Mouse (Mus musculus): ENCODE measurements around the gene Iqcj. TPM values are rescaled to one million over a fixed set of nuclear protein-coding genes. Genes with fewer than 3 reads are reported as not detected.
A peak's percentile ranks its signal among the peaks of the same experiment; 100 is the strongest.

The Iqcj gene
- total and polyA plus RNA-seq, 3 experiments, result 0.16 TPM; not detected in 2

DNA sequence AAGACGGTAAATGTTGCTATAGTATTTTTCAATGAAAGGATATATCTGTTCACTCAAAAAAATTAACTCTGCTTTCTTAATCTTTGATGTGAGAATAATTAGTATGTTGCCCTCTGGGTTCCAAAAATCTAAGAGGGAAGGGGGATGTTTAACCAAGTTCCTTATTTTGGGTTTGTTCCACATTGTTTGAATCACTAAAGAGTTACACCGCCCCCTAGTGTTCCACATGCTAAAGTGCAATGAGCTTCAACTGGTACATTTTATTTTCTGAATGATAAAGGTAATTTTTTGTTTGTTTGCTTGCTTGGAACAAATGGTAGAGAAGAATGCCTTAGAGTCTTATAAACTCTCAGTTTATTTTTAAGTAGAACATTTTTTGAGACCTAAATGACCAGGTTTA lies 161.5 kb downstream of the Iqcj start:
- Histone ChIP-seq H3K4me1 (ENCODE audit: insufficient read depth, low read depth, low read length) (no peaks in the 10 kb centered on the region), H3K27me3 (ENCODE audit: insufficient read depth, low read length) (no peaks in the 10 kb centered on the region), H3K4me3 (ENCODE audit: low read depth, low read length) (no peak overlapping the region), H3K36me3 (replicated peaks) (no peaks in the 10 kb centered on the region), H3K9me3 (replicated peaks) (0 out of 2 replicates have a peak, but pooled peaks cover 3% of the 10 kb centered on the region)
- no peak for DNase-seq (ENCODE audit: low spot score)
- no peak for ATAC-seq (ENCODE audit: extremely low read depth, insufficient number of reproducible peaks, low FRiP score, poor library complexity, severe bottlenecking)
- TF ChIP-seq CTCF (IDR thresholded peaks at IDR 0.05; ENCODE audit: low read depth, low read length) (peak; percentile 37), TAL1 (conservative IDR thresholded peaks at IDR 0.05; ENCODE audit: low read depth, low read length) (no peak)

DNA sequence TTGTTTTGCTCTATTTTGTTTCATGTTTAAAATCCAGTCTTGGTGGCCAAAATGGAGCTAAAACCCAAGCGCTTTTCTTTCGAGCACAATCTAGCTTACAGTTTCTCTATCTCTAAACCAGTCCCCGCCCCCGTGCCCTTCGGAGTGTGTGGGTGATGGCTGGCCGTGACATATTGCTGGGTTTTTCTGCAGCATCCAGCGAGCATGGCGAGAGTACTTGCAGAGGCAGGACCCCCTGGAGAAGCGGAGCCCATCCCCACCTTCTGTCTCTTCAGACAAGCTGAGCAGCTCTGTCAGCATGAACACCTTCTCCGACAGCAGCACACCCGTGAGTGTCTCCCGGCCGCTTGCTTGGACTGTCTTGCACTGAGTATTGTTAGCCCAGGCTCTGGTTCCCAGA lies 163.1 kb downstream of the Iqcj start:
- Histone ChIP-seq H3K27me3 (ENCODE audit: insufficient read depth, low read length) (no peaks in the 10 kb centered on the region), H3K4me3 (ENCODE audit: low read depth, low read length) (no peak overlapping the region), H3K9me3 (replicated peaks) (0 out of 2 replicates have a peak, but pooled peaks cover 3% of the 10 kb centered on the region), H3K4me1 (ENCODE audit: insufficient read depth, low read depth, low read length) (no peaks in the 10 kb centered on the region), H3K36me3 (replicated peaks) (no peaks in the 10 kb centered on the region)
- TF ChIP-seq GATA1 (IDR thresholded peaks at IDR 0.05; ENCODE audit: borderline replicate concordance, low read length) (no peak), TAL1 (conservative IDR thresholded peaks at IDR 0.05; ENCODE audit: low read depth, low read length) (no peak)
- DNase-seq (ENCODE audit: low spot score), result no peak
- ATAC-seq (ENCODE audit: extremely low read depth, insufficient number of reproducible peaks, low FRiP score, poor library complexity, severe bottlenecking), result no peak

DNA sequence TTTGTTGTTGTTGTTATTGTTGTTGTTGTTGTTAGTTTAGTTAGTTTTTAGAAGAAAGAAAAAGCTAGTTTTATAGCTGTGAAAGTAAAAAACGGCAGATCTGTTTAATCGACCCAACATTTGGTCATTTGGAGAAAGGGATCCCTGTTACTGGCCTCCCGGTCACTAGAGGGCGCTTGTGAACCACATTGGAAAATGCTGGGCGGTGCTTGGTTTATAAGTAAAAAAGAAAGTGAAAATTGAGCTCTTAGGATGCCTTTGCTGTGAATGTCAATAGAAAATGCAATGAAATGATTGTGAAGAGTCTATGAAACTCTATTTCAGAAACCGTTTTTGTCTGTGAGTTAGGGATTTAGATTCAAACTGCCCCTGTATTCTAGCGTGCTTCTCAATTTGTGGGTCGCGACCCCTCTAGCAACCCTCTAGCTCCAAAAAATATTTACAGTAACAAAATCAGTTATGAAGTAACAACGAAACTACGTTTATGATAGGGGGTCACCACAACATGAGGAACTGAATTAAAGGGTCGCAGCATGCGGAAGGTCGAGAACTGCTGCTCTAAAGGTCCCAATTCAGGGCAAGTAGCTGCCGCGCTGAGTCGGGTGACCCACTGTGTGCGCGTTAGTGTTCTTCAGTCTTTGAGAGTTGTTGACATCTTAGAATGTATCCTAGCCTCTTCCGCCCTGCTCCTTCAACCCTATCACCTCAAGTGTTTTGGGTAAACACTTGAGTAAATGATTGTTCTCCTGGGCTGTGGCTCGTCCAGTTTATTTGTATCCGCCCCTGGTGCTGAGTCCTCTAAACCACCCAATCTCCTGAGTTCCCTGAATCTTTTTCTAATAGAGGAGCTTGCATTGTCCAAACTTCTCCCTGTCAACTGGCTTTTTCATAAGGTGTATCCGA lies 164.6 kb downstream of the Iqcj start:
- Histone ChIP-seq H3K9me3 (replicated peaks) (0 out of 2 replicates have a peak, but pooled peaks cover 3% of the 10 kb centered on the region), H3K4me1 (ENCODE audit: insufficient read depth, low read depth, low read length) (no peaks in the 10 kb centered on the region), H3K4me3 (ENCODE audit: low read depth, low read length) (no peak overlapping the region), H3K36me3 (replicated peaks) (no peaks in the 10 kb centered on the region), H3K27me3 (ENCODE audit: insufficient read depth, low read length) (no peaks in the 10 kb centered on the region)
- no peak for TF ChIP-seq GATA1 (IDR thresholded peaks at IDR 0.05; ENCODE audit: borderline replicate concordance, low read length)
- ATAC-seq (ENCODE audit: extremely low read depth, insufficient number of reproducible peaks, low FRiP score, poor library complexity, severe bottlenecking) (no peak), DNase-seq (ENCODE audit: low spot score) (peak; percentile 2)

DNA sequence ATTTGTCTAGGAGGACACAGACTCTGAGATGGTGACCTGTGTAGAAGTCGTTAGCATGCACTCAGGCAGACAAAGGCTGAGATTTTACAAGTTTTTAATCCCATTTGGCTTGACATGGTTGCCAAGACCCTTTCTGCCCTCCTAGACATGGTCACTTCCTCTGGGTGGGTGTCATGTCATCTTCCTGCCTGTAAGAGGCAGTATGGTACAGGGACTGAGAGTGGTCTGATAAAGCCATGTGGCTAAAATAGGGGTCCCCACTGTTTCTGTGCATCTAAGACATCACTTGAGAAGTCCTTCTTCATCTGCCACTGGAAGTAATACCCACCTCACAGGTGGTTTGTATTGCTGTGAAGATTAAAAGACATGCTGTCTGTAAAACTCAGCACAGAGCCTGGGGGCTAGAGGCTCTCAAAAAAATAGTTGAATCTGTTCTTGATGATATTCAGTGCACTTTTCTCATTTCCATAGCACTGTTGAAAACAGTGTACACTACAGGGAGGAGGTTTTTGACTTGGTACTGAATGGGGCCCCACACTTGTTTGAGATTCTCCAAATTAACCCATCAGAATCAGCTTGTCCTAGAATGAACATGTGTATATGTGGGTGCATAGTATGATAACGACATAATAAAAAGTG lies 167.3 kb downstream of the Iqcj start:
- no peaks in the 10 kb centered on the region for H3K27me3 ChIP-seq (ENCODE audit: insufficient read depth, low read length)
- H3K4me3 ChIP-seq (ENCODE audit: low read depth, low read length), result no peak overlapping the region
- DNase-seq (ENCODE audit: low spot score) (no peak), ATAC-seq (ENCODE audit: extremely low read depth, insufficient number of reproducible peaks, low FRiP score, poor library complexity, severe bottlenecking) (no peak)
- H3K36me3 ChIP-seq (replicated peaks), result no peaks in the 10 kb centered on the region
- peaks cover 5% of the 10 kb centered on the region; the same call in 1 of the 2 replicates for H3K9me3 ChIP-seq (replicated peaks)
- H3K4me1 ChIP-seq (ENCODE audit: insufficient read depth, low read depth, low read length), result no peaks in the 10 kb centered on the region
- no peak for TF ChIP-seq GATA2 (IDR thresholded peaks at IDR 0.05; ENCODE audit: borderline replicate concordance, low read depth, low read length)
- TF ChIP-seq GATA1 (IDR thresholded peaks at IDR 0.05; ENCODE audit: borderline replicate concordance, low read length), result no peak
- no peak for TF ChIP-seq POLR2AphosphoS5 (IDR thresholded peaks at IDR 0.05; ENCODE audit: insufficient replicate concordance, low read depth, low read length)
- no peak for TF ChIP-seq TAL1 (conservative IDR thresholded peaks at IDR 0.05; ENCODE audit: low read depth, low read length)
- no peak for TF ChIP-seq CTCF (IDR thresholded peaks at IDR 0.05; ENCODE audit: low read depth, low read length)

DNA sequence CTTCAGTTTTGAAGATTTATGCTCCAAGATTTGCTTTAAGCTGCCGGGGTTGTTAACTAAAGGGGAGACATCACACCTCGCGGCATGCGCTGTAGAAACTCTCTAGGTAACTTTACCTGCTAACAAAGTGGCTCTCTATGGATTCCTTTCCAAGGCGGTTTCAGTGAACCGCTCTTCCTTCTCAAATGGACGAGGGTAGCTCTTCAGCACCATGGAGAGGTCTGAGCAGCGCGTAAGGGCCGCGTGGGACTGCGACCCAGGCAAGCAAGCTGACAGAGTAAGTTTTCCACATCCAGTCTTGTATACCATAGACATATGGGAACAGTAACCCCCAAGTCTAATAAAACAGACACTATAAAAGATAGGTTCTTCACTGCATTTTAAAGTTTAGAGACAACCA lies 172.7 kb downstream of the Iqcj start, which contains the start of gene Schip1:
Gene Schip1 (plus strand): TSS at position 72 of the 400 bp plus-strand sequence.
- H3K27me3 ChIP-seq (ENCODE audit: insufficient read depth, low read length), result no peaks in the 10 kb centered on the region
- no peaks in the 10 kb centered on the region for H3K36me3 ChIP-seq (replicated peaks)
- TF ChIP-seq POLR2AphosphoS5 (IDR thresholded peaks at IDR 0.05; ENCODE audit: insufficient replicate concordance, low read depth, low read length) (no peak), TAL1 (conservative IDR thresholded peaks at IDR 0.05; ENCODE audit: low read depth, low read length) (no peak), GATA1 (IDR thresholded peaks at IDR 0.05; ENCODE audit: borderline replicate concordance, low read length) (no peak), CTCF (IDR thresholded peaks at IDR 0.05; ENCODE audit: low read depth, low read length) (no peak), GATA2 (IDR thresholded peaks at IDR 0.05; ENCODE audit: borderline replicate concordance, low read depth, low read length) (no peak)
- DNase-seq (ENCODE audit: low spot score) (no peak), ATAC-seq (ENCODE audit: extremely low read depth, insufficient number of reproducible peaks, low FRiP score, poor library complexity, severe bottlenecking) (no peak)
- peaks cover 2% of the 10 kb centered on the region; the same call in 1 of the 2 replicates for H3K9me3 ChIP-seq (replicated peaks)
- H3K4me1 ChIP-seq (ENCODE audit: insufficient read depth, low read depth, low read length), result no peaks in the 10 kb centered on the region
- no peak within 1 kb of the TSS for H3K4me3 ChIP-seq (ENCODE audit: low read depth, low read length)

DNA sequence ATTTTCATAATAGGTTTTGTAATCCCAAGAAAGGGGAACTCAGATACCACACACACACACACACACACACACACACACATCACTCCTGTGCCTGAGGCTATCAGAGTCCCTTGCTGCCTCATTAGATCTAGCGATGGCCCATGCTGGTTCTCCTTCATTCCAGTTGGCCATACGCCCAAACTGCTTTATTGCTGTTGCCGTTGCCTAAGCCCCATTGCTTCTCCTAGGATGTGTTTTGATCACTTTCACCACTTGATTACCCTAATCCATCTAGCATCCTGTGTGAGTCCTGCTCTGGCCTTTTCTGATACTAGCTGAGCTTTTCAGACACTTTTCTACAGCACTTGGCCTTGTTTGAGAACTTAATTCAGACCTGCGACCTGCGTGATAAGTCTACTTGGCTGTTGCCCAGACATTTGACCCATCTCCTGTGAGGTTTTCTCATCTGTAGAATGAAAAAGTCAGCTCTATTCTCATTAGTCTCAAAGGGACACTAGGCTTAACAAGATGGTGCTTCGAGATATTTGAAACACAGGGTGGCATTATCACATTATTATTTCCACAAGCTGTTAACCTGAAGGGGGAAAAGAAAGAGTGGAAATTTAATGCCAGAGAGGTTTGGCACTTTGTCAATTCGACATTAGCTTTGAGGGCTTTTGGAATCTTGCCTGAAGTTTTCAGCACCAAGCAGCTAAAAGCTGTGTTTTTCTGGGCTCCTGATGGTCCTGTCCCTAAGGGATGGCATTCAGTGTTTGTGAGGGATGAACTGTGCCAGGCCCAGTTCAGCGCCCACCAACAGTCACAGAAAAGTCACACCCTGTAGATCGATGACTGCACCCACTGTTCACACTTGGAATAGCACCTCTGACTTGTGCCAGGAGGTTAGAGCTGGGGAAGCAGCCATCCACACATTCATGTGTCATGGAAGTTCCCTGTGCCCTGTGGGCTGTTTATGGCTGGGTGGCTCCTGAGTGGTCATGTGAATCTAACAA lies 179.7 kb downstream of the Iqcj start:
- ATAC-seq (ENCODE audit: extremely low read depth, insufficient number of reproducible peaks, low FRiP score, poor library complexity, severe bottlenecking) (no peak), DNase-seq (ENCODE audit: low spot score) (no peak)
- no peak for TF ChIP-seq GATA2 (IDR thresholded peaks at IDR 0.05; ENCODE audit: borderline replicate concordance, low read depth, low read length)
- TF ChIP-seq TAL1 (conservative IDR thresholded peaks at IDR 0.05; ENCODE audit: low read depth, low read length), result no peak
- no peak for TF ChIP-seq POLR2AphosphoS5 (IDR thresholded peaks at IDR 0.05; ENCODE audit: insufficient replicate concordance, low read depth, low read length)
- TF ChIP-seq CTCF (IDR thresholded peaks at IDR 0.05; ENCODE audit: low read depth, low read length), result no peak
- no peak for TF ChIP-seq GATA1 (IDR thresholded peaks at IDR 0.05; ENCODE audit: borderline replicate concordance, low read length)
- H3K9me3 ChIP-seq (replicated peaks), result 0 out of 2 replicates have a peak, but pooled peaks cover 4% of the 10 kb centered on the region
- no peaks in the 10 kb centered on the region for H3K4me1 ChIP-seq (ENCODE audit: insufficient read depth, low read depth, low read length)
- H3K4me3 ChIP-seq (ENCODE audit: low read depth, low read length), result no peak overlapping the region
- H3K27me3 ChIP-seq (ENCODE audit: insufficient read depth, low read length), result no peaks in the 10 kb centered on the region
- no peaks in the 10 kb centered on the region for H3K36me3 ChIP-seq (replicated peaks)

Measured in G1E (cell line).